Mouse (Mus musculus): Measurements from ENCODE around the gene Cnst.

- no peak for TF ChIP-seq CTCF (IDR thresholded peaks at IDR 0.05; ENCODE audit: extremely low read depth, insufficient read depth, low read length)
- TF ChIP-seq POLR2A (IDR thresholded peaks at IDR 0.05; ENCODE audit: extremely low read depth, insufficient read depth, low read length): no peak
These were observed 52.2 kb downstream of the Cnst start for GRCm38 (mm10) chr1:179598386-179598785.

Measured in cortical plate, adult 2 months (tissue).